Mouse (Mus musculus): ENCODE measurements around the gene Igfbp1. TPM values are rescaled to one million over a fixed set of nuclear protein-coding genes. Genes with fewer than 3 reads are reported as not detected.

The Igfbp1 gene
- polyA plus RNA-seq, 1 experiment from 2014 or later = 0.25 TPM

DNA sequence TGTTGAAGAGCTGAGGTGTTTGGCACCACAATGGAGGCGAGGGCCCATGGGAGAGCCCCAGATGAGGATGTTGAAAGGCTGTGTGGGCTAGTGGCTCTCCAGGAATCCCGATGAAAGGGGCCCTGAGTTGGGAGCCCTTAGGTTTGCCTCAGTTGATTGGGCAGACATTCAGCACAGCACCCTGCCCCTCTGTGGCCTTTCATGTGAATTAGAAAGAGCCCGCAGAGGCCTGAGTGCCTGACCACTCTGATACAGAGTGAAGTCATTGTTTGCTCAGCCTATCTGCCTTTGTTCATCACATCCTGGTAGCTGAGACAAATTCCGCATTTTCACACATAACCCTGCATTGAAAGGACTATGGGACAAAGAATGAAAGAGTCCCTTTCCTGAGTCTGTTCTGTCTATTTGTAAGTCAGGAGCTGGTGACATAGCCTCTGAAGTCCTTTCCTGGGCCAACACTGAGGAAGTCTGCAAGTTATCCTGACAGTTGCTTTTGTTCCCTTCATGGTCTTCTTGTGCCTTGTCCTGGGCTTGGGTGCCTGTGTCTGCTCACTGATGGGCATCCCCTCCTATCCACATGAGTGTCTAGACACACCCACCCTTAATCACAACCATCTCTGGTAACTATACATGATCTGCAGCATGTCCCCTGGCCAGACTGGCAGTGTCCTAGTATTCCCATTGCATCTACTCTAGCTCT lies 41.6 kb downstream of the Igfbp1 start:
- DNase-seq (ENCODE audit: low spot score) = no peak

DNA sequence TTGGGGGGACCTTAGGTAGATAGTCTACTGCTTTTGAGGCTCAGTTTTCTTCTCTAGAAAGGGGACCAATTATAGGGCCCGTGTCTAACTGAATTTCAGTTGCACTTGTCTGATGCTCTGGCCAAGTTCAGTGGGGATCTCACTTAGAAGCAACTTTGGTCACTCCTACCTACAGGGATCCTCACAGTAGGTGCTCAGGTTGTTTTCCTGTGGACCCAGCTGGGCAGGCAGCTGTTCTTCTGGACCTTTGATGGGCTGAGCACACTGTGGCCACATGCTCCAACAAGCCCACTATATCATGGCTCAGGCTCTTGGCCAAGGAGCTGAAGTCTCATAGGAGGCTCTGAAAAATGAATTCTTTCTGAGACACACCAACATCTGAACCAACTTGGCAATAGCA lies 47.2 kb downstream of the Igfbp1 start:
- H3K36me3 ChIP-seq = no peaks in the 10 kb centered on the region
- H3K27me3 ChIP-seq (ENCODE audit: low read depth, poor library complexity, severe bottlenecking) = no peaks in the 10 kb centered on the region
- no peak for DNase-seq (ENCODE audit: low spot score)
- no peak overlapping the region for H3K27ac ChIP-seq (replicated peaks)
- H3K4me3 ChIP-seq = no peak overlapping the region
- no peaks in the 10 kb centered on the region for H3K4me1 ChIP-seq
- 86% methylated on average over 1 of the region's 1 CpGs for WGBS
- H3K9me3 ChIP-seq (replicated peaks) = no peaks in the 10 kb centered on the region

More for the DNA sequence above, 41.6 kb downstream of the Igfbp1 start:
- H3K4me3 ChIP-seq = no peak overlapping the region
- H3K9me3 ChIP-seq (replicated peaks) = no peaks in the 10 kb centered on the region
- no peaks in the 10 kb centered on the region for H3K27me3 ChIP-seq (ENCODE audit: low read depth, poor library complexity, severe bottlenecking)
- 57% methylated on average over 4 of the region's 4 CpGs for WGBS
- H3K4me1 ChIP-seq = peaks cover 9% of the 10 kb centered on the region
- H3K27ac ChIP-seq (replicated peaks) = 0 out of 2 replicates have a peak overlapping the region, but pooled peaks have one; percentile 17
- no peaks in the 10 kb centered on the region for H3K36me3 ChIP-seq

DNA sequence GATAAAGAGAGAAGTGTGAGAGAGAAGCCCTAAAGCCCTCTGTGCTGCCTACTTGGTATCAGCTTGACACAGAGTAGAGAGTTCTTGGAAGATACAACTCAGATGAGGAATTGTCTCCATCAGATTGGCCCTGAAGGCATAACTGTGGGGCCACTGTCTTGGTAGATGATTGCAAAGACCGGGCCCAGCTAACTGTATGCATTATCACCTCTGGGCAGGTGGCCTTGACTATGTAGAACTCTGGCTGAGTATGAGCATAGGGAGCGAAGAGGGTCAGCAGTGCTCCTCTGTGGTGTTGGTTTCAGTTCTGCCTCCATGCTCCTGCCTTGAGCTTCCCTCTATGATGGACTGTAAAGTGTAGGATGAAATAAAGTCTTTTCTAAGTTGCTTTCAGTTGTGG lies 52.8 kb downstream of the Igfbp1 start:
- 84% methylated on average over 2 of the region's 2 CpGs for WGBS
- H3K27me3 ChIP-seq (ENCODE audit: low read depth, poor library complexity, severe bottlenecking) = no peaks in the 10 kb centered on the region
- H3K27ac ChIP-seq (replicated peaks) = no peak overlapping the region
- no peaks in the 10 kb centered on the region for H3K4me1 ChIP-seq
- no peak overlapping the region for H3K4me3 ChIP-seq
- no peaks in the 10 kb centered on the region for H3K9me3 ChIP-seq (replicated peaks)
- no peaks in the 10 kb centered on the region for H3K36me3 ChIP-seq
- DNase-seq (ENCODE audit: low spot score) = no peak

GRCm38 (mm10) chr11:7250870-7251269 lies 53.3 kb downstream of the Igfbp1 start:
- H3K4me1 ChIP-seq = no peaks in the 10 kb centered on the region
- WGBS = 92% methylated on average over 5 of the region's 5 CpGs
- no peaks in the 10 kb centered on the region for H3K27me3 ChIP-seq (ENCODE audit: low read depth, poor library complexity, severe bottlenecking)
- no peak overlapping the region for H3K4me3 ChIP-seq
- no peak overlapping the region for H3K27ac ChIP-seq (replicated peaks)
- no peaks in the 10 kb centered on the region for H3K36me3 ChIP-seq
- H3K9me3 ChIP-seq (replicated peaks) = no peaks in the 10 kb centered on the region
- no peak for DNase-seq (ENCODE audit: low spot score)

Other genes with a start within 250 kb of the Igfbp1 start
- gene Adcy1, start 134.3 kb upstream of the Igfbp1 start, polyA plus RNA-seq (2016; fragmentation: Nextera tagmentation; extraction: Ambion mirVana) = 1.2 and 1.4 TPM in 2 replicates
- gene Gm11985, start 9.2 kb upstream of the Igfbp1 start, polyA plus RNA-seq (2016; fragmentation: Nextera tagmentation; extraction: Ambion mirVana) = not detected in 2 replicates
- gene Igfbp3, start 16.1 kb downstream of the Igfbp1 start, polyA plus RNA-seq (2016; fragmentation: Nextera tagmentation; extraction: Ambion mirVana) = 8.2 and 9.6 TPM in 2 replicates

All from midbrain, embryonic 10.5 days (tissue).